Mouse (Mus musculus): ENCODE data around the gene Myl6.
"Not testable (repeated sequence)": the region's sequence is repeated elsewhere in the genome, so short reads cannot be mapped to it uniquely, and the experiment has no call there.

Gene Myl6

GRCm38 (mm10) chr10:128509831-128510230 lies 15.9 kb upstream of the Myl6 start:
- no peak for DNase-seq (ENCODE audit: low spot score in 2 of 2)

GRCm38 (mm10) chr10:128509203-128509602 lies 15.3 kb upstream of the Myl6 start:
- DNase-seq (ENCODE audit: low spot score in 2 of 2): no peak

DNA sequence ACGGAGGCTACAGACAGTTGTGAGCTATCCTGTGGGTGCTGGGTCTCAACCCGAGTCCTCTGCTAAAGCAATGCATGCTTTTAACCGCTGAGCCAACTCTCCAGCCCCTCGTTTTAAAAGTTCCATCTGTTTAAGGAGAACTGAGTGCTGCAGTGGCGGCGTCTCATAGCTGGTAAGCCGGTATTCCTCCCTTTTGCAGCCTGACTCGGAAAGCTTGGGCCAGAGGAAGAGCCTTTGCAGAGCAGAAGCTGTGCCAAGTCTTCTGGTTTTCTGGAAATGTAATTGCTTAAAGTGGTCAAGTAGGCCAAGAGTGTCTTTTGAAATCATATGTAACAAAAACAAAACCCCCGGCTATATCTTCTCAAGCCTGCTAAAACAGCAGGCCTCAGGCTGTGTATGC lies 14.3 kb upstream of the Myl6 start:
- no peak for DNase-seq (ENCODE audit: low spot score in 2 of 2)

- DNase-seq (ENCODE audit: low spot score in 2 of 2): no peak
Observed at GRCm38 (mm10) chr10:128505974-128506373, 12.0 kb upstream of the Myl6 start.

DNA sequence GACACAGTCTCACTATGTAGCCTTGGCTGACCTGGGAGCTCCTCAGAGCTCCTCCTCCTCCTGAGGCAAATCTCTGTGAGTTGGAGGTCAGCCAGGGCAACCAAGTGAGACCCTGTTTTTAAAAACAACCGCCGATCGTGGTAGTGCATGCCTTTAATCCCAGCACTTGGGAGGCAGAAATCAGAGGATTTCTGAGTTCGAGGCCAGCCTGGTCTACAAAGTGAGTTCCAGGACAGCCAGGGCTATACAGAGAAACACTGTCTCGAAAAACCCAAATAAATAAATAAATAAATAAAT lies 11.4 kb upstream of the Myl6 start:
- not testable (repeated sequence) for DNase-seq (ENCODE audit: low spot score in 2 of 2)

- peak; percentile 72 to 78 for DNase-seq (ENCODE audit: low spot score in 2 of 2)
Observed at GRCm38 (mm10) chr10:128504641-128505370, 10.9 kb upstream of the Myl6 start.

- peak in 1 of 2 experiments; percentile 30 for DNase-seq (ENCODE audit: low spot score in 2 of 2)
Observed at GRCm38 (mm10) chr10:128504012-128504411, 10.1 kb upstream of the Myl6 start.

- DNase-seq (ENCODE audit: low spot score in 2 of 2): peak in 1 of 2 experiments; percentile 12
Observed at GRCm38 (mm10) chr10:128503532-128503931, 9.6 kb upstream of the Myl6 start.

GRCm38 (mm10) chr10:128502341-128502740 lies 8.4 kb upstream of the Myl6 start:
- no peak for DNase-seq (ENCODE audit: low spot score in 2 of 2)

GRCm38 (mm10) chr10:128499116-128499671 lies 5.2 kb upstream of the Myl6 start:
- DNase-seq (ENCODE audit: low spot score in 2 of 2): peak; percentile 21 to 37

GRCm38 (mm10) chr10:128498590-128498989 lies 4.6 kb upstream of the Myl6 start, which contains the start of gene Myl6b:
Gene Myl6b (minus strand): TSS chr10:128498685.
- DNase-seq (ENCODE audit: low spot score in 2 of 2): peak; percentile 97

DNA sequence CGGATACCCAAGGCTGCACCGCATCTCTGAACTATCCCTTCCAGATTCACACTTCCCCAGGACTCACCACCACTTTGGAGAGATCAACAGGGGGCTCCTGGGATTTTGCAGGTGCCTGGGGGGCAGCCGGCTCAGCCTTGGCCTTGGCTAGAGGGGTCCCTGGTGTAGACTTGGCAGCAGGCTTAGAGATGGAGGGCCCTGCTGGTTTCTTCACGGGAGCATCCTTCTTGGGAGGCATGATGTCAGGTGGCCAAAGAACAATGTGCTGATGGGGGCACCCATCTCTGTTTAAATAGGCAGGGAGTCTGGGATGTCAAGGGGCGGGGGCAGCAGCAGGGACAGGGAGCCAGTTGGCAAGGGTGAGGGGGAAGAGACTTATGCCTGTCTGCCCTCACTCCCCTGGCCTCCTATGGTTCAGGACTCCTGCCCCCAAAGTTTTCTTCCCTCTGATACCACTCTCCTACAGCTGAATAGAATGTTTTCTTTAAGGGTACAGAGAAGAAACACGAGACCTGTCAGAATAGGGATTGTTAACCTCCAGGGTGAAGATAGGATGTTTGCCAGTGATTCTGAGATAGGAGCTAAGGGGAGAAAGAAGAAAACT lies 3.3 kb upstream of the Myl6 start:
- no peak for DNase-seq (ENCODE audit: low spot score in 2 of 2)

DNA sequence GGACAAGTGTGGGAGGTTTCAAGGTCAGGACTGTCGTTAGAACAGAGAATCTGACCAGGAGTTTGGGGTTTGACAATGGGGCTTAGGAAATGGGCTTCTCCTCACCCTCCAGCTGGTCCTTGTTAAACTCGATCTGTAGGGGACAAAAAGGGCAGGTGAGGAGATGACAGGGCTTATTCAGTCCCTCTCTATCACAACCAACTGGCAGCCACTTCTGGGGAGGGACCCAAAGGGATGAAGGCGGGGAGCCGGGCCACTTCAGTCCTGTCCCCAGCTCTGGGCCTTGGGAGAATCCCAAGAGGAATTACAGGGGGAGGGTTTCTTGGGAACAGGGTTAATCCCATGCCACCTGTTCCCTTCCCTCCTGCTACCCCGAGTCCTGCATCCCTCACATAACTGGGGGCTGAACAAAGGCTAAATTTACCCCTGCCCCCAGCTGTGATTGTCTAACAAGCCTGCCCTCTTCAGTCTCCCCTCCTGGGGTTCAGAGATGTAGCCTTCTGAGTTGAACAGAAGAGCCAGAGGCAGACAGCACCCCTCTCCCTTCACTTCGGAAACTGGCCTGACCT lies 2.6 kb upstream of the Myl6 start:
- no peak for DNase-seq (ENCODE audit: low spot score in 2 of 2)

- DNase-seq (ENCODE audit: low spot score in 2 of 2): no peak
Observed at GRCm38 (mm10) chr10:128495903-128496302, 2.0 kb upstream of the Myl6 start.

DNA sequence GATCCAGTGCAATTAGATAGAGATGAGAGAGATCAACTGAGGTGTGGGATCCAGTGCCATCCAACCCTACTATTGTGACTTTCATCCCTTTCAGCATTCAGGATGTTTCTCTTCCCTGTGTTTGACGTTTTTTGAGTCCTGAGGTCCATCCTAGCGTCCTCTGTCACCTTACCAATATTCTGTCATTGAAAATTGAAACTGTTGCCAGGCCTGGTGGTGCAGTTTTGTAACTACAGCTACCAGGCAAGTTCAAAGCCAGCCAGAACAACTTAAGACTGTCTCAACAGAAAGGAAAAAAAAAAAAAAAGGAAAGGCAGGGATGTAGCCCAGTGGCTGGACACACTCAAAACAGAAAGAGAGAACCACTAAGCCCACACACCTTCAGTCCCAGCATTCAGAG lies 1.3 kb upstream of the Myl6 start:
- DNase-seq (ENCODE audit: low spot score in 2 of 2): peak in 1 of 2 experiments; percentile 31

DNA sequence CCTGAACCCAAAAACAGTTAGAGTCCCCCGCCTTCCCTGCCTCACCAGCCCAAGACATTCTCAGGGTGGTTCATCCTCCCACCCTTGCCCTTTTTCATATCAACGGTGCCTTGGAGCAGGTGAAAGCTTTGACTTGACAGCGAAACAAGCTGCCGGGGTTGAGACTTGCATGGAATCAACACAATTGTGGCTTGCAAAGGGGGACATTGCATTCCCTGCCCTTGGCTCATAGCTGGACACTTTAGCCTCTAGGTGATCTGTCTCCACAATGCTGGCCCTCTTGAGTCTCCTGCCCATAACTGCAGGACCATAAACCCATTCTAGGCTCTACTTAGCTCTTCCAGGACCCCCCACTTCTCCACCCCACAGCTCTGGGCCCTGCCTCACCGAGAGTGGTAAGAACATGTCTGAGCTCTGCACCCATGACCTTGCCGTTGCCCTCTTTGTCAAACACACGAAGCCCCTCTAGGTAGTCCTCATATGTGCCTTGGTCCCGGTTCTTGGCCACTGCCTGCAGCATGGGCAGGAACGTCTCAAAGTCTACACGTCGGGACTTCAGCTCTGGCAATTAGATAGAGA lies 811 bp upstream of the Myl6 start:
- DNase-seq (ENCODE audit: low spot score in 2 of 2): no peak

- peak in 1 of 2 experiments; percentile 32 for DNase-seq (ENCODE audit: low spot score in 2 of 2)
Observed at GRCm38 (mm10) chr10:128493319-128493694, 638 bp downstream of the Myl6 start.

GRCm38 (mm10) chr10:128492633-128493311 lies 1.2 kb downstream of the Myl6 start:
- DNase-seq (ENCODE audit: low spot score in 2 of 2): no peak

DNA sequence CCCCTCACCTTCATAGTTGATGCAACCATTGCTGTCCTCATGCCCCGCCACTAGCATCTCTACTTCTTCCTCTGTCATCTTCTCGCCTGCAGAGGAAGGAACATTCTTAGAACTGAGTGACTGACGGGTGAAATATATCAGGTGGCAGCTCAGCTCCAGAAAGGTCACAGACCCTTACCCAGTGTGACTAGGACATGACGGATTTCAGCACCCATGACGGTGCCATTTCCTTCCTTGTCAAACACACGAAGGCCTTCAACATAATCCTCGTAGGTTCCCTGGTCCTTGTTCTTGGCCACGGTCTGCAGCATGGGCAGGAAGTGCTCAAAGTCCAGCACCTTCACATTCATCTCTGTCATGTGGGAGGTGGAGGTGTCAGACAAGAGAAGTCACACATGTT lies 1.9 kb downstream of the Myl6 start:
- peak in 1 of 2 experiments; percentile 32 for DNase-seq (ENCODE audit: low spot score in 2 of 2)

DNA sequence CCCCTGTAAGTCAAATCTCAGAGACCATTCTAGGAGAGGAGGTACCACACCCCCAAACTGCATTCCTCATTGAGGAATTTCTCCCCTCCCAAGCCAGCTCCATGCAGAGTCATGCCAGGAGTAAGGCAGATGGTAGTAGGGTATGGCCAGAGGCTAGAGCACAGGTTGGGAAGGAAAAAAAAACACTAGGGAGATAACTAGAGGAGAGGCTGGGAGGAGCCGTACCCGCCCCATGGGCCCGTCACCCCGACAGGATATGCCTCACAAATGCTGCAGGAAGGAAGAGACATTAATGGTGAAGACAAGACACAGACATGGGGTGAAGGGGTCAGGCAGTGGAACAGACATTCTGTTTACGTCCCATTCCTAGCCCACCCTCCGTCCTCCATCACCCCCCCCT lies 2.5 kb downstream of the Myl6 start:
- DNase-seq (ENCODE audit: low spot score in 2 of 2): no peak

DNA sequence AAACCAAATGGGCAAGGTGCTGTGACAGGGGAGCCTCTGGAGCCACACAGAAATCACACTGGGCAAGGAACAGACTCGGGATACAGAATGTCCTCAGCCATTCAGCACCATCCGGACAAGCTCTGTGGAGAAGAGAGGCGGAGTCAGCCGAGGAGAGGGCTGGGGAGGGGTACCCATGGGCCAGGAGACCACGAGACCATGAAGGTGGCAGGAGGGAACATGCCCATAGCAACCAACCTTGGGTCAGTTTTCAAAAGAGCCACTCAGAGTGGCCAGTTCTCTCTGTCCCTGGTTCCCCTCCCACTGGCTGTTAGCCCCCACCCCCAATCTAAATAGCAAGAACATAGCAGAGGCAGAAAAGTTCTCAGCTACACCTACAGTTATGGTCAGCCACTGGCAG lies 3.0 kb downstream of the Myl6 start:
- DNase-seq (ENCODE audit: low spot score in 2 of 2): no peak

- DNase-seq (ENCODE audit: low spot score in 2 of 2): no peak
Observed at GRCm38 (mm10) chr10:128490232-128490631, 3.7 kb downstream of the Myl6 start.

Measured in natural killer cell, adult 2 months (primary cell).